Mouse (Mus musculus) layer of hippocampus, adult 2 months (tissue): ENCODE measurements around the gene Prpf38b. TPM values are rescaled to one million over a fixed set of nuclear protein-coding genes. Genes with fewer than 3 reads are reported as not detected.
"Not testable (repeated sequence)": the region's sequence is repeated elsewhere in the genome, so short reads cannot be mapped to it uniquely, and the experiment has no call there.

ENCODE experiments used
- DNase-seq, 2 experiments: peaks; one replicate each; pipeline ENCODE4 v3.0.0; 2022; ENCODE audit warnings: low spot score in 2 of 2
- H3K27ac ChIP-seq: fragments of 200-600 bp; 2 replicates; pipeline ENCODE4 v1.8.1; 2022
- H3K4me3 ChIP-seq: fragments of 200-600 bp; 2 replicates; pipeline ENCODE4 v1.8.1; 2022; ENCODE audit warnings: mild to moderate bottlenecking
- CTCF ChIP-seq: fragments of 200-600 bp; conservative IDR thresholded peaks from 2 replicates; pipeline ENCODE4 v1.8.1; 2022; ENCODE audit warnings: antibody characterized with exemption, mild to moderate bottlenecking, moderate library complexity
- total RNA-seq, 2 experiments: library from RNA; stranded (reverse); gene quantifications; 2 replicates each; pipeline ENCODE4 v1.2.3; 2021

The Prpf38b gene
- total RNA-seq, 2 experiments from 2014 or later = 51.9 to 53.1 TPM

DNA sequence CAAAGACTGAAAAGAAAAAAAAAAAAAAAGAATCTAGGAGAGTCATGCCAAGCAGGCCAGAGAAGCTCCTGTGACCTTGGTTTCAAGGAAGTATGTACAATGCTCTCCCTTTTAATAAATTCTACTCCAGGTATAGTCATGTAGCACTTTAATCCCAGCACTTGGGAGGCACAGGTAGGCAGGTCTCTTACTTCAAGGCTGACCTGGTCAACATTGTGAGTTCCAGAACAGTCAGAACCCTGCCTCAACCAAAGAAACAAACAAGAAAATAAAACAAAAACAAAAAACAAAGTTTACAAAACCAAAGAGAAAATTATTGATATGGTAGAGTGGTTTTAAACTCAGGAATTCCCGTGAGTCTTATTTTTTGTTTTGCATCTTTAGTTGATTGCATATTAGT lies 21.6 kb downstream of the Prpf38b start, which contains the start of gene Fndc7:
Gene Fndc7 (minus strand): TSS at position 101 of the 400 bp plus-strand sequence.
- no peak within 1 kb of the TSS for H3K4me3 ChIP-seq
- no peak for TF ChIP-seq CTCF
- DNase-seq = no peak
- H3K27ac ChIP-seq = no peak within 1 kb of the TSS

DNA sequence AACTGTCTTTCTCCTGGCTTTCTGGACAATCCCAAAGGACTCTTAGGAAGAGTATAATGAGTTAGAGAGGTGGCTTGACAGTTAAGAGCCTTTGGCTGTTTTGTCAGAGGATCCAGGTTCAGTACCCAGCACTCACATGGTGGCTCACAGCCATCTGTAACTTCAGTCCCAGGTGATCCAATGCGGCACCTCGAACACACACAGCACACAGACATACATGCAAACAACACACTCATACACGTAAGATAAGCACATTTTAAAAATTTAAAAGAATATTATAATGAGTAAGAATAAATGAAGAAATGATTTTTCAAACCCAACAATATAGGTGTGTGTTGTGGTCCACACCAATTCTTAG lies 23.9 kb downstream of the Prpf38b start:
- no peak for TF ChIP-seq CTCF
- Histone ChIP-seq H3K27ac (no peak overlapping the region), H3K4me3 (no peak overlapping the region)
- DNase-seq = no peak

DNA sequence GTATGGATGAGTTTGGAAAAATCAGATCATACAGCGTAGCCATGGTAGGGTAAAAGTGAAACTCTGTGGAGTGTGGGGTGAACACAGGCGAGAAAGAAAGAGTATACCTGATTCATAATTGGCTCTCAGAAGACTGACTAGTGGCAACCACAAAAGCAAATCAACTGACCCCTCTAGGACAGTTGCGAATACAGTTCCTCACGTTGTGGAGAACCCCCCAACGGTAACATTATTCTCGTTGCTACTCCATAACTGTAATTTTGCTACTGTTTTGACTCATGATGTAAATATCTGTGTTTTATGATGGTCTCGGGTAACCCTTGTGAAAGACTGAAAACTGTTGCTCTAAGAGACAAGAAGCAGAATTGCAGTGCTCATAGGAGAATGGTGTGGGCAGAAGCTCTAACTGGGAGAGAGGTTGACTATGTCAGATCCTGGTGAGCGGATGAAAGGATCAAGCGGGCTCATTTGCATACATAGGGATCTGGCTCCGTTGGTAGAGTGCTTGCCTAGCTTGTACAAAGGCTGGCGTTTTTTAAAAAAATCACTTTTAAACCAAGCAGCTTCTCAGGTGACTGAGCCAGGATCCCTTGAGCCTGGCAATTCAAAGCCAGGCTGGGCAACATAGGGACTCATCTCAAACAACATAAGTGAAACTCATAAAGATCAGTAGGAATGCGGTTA lies 24.5 kb downstream of the Prpf38b start:
- no peak for DNase-seq
- Histone ChIP-seq H3K4me3 (no peak overlapping the region), H3K27ac (no peak overlapping the region)
- no peak for TF ChIP-seq CTCF

DNA sequence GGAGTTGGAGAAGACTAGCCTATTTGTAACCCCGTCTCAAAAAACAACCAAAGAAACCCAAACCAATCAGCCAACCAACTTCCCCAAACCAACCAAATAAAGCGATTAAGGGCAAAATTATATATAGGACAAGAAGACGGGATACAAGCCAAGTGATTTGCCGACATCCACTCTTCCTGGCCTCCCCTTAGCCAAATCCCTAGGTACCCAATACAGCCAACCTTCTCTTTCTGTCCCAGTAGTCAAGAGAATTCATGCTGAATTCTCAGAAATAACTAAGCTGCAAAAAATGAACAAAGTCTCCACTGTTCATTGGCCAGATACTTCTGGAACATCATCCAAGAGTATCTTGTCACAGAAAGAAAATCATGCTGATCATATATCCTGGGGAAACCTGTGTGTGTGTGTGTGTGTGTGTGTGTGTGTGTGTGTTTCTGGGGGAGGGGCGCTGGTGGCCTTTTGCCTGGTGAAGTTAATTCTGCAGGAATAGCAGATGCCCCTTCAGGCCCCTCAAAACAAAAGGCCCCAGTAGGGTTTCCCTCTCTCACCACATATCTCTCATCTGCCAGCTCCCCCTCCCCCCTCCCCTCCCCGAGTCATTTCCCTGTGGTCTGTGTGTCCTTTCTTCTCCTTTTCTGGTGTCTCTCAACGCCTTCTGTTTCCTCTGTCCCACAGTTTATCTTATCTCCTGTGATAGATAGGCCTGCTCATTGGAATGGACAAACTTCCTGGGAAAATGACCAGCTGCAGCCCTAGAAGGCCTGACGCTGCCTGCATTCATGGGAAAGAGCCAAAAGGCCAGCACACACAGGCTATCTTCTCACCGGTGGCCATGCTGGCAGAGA lies 25.6 kb downstream of the Prpf38b start:
- H3K27ac ChIP-seq = no peak overlapping the region
- DNase-seq = no peak
- no peak for TF ChIP-seq CTCF
- no peak overlapping the region for H3K4me3 ChIP-seq

DNA sequence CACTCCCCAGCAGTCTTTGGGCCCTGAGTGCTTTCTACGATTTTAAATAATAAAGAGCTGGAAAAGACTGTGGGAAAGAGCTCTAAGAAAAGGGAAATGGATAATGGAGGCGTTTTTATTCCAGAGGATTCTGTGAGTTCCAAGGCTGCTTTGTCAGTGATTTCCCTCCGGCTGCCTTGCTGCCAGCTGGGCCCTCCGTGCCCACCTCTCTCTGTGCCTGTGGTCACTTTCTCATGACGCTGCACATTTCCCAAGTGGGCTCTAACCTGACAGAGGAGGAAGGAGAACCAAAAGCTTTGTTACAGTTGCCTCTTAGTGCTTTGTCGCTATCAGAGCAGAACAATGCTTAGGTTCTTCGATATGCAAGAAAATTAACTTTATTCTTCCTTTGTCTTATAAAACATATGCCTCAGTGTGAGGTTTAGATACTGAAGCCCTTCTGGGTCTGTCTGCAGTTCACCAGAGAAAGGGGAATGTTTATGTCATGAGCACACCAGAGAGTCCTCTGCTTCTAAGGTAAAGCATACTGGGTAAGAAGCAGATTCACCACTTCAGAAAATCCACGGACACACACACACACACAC lies 26.7 kb downstream of the Prpf38b start:
- Histone ChIP-seq H3K4me3 (no peak overlapping the region), H3K27ac (no peak overlapping the region; the same call in 1 of the 2 replicates)
- no peak for TF ChIP-seq CTCF
- DNase-seq = no peak

DNA sequence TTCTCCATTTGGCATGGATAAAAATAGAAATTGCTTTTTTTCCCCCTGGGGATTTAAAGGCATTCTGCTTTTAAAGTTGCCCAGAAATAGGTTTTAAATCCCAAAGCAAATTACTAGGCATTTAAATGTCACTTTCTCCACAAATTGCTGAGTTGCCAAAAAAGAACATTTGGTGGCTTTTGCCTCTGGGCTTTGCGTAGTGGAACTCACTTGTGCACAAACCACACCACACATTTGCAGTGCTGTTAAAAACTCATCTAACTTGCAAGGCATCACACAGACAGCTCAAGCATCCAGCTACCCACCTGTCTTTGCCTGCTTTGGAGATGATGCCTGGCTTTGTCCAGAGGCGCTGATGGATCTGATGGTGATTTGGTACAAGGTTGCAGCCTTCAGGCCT lies 28.5 kb downstream of the Prpf38b start:
- peak overlapping the region; percentile 74; the same call in 1 of the 2 replicates for H3K27ac ChIP-seq
- H3K4me3 ChIP-seq = no peak overlapping the region
- no peak for TF ChIP-seq CTCF
- no peak for DNase-seq

DNA sequence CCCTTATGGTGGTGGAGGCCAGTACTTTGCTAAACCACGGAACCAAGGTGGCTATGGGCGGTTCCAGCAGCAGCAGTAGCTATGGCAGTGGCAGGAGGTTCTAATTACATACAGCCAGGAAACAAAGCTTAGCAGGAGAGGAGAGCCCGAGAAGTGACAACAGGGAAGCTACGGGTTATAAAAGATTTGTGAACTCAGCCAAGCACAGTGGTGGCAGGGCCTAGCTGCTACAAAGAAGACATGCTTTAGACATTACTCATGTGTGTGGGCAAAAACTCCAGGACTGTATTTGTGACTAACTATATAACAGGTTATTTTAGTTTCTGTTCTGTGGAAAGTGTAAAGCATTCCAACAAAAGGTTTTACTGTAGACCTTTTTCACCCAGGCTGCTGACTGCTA lies 29.7 kb downstream of the Prpf38b start:
- peak overlapping the region; percentile 76 for H3K27ac ChIP-seq
- DNase-seq, H3K4me3 ChIP-seq: not testable (repeated sequence)

DNA sequence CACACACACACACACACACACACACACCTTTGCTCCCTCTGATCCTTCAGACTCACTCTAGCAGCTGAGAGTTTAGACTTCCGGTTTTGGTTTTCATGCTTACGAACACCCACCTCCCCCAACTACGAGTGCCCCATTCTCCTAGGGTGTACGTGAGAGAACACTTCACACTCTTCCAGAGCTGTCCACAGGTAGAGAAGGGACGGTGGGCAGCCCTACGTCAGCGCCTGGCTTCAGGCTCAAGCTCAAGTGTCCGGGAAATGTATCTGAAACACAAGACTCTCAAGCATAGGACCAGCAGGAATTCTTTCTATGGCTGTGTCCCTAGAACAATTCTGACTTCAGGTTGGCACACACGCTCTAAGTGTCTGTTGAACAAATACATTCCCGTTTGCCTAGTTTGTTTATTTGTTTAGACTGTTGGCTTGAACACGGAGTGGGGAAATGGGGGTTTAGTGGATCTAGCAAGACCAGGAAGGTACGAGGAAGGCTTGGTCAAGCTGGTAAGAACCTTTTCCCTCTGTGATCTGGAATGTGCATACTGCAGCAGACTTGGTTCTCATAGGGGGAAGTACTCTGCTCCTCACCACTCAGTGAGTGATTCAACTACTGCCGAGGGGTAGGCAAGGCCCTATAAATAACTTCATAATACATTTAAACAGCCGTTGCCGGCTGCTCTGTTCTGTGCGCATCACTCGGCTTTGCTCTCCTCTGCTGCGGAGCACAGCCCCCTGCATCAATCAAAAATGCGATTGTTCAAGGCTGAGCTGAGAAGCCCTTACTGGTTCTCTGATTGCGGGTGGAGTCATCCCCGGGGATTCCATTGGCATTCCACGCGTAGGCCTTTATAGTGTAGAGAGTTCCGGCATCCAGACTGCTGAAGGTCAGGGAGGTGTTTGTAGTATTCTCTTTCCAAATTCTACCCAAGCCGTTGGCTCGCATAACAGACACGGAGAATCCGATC lies 30.7 kb downstream of the Prpf38b start:
- DNase-seq = peak; percentile 39 to 58
- H3K27ac ChIP-seq = peak overlapping the region; percentile 76

DNA sequence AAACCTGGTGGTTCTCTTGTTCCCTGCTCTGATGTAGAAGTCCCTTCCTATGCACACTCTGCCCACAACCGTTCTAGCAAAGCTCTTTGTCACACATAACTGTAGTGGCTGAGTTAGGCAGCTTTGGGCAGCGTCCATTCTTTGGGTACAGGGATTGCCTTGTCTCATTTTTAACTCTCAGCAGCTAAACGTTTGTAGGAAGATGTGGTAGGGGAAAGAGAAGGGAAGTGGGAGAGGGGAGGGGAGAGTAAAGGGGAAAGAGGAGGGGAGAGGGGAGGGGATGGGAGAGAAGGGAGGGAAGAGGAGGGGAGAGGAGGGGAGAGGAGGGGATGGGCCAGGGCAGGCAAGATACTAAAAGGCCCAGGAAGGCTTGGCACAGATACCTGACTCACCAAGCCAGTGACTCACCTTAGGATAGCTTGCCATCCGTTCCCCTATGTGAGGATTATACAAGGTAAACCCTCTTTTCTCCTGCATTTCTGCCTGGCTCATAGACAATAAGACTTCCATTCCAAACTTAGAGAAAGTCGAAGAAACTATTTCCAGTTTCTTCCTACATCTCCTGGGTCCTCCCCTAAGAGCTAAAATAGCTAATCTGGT lies 31.6 kb downstream of the Prpf38b start:
- DNase-seq = no peak
- no peak overlapping the region for H3K4me3 ChIP-seq
- no peak overlapping the region for H3K27ac ChIP-seq
- TF ChIP-seq CTCF = no peak

More for the DNA sequence above, 30.7 kb downstream of the Prpf38b start:
- no peak overlapping the region; the same call in 1 of the 2 replicates for H3K4me3 ChIP-seq
- no peak for TF ChIP-seq CTCF

DNA sequence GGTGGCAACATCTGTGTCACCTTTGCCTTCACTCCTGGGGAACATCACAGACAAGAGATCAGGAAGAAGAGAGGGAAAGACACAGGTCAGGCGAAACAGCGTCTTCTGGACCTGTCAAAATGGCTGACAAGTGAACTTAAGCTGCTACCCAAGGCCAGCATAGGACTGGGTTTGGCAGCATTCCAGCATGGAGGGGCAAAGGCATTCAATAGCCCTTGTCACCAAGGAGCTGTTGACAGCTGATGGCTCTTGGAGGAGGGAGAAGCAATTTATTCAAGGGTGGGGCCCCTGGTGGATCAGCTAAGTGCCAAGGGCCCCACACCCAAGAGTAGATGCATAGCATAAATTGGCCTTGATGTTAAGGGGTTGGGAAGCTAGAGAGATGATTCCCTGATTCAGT lies 32.4 kb downstream of the Prpf38b start:
- H3K4me3 ChIP-seq = no peak overlapping the region

DNA sequence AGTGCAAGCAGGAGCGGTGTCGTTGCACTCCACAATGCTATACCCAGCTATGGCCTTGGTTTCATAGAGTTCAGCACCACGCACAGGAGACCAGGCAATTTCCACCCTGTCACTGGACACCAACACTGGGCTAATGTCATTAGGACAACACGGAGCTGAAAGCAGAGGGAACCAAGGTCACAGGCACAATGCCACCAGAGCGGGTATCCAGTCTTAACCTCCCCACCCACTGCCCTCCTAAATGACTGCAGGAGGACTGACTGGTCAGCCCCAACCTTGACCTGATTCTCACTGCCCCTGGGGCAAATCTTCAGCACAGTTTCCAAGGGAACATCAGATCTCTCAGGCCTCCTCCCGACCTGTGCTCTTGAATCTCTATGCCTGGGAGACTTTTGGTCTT lies 40.9 kb downstream of the Prpf38b start:
- Histone ChIP-seq H3K27ac (no peak overlapping the region), H3K4me3 (no peak overlapping the region)
- no peak for TF ChIP-seq CTCF
- DNase-seq = no peak

More for the DNA sequence above, 32.4 kb downstream of the Prpf38b start:
- TF ChIP-seq CTCF = no peak
- no peak overlapping the region for H3K27ac ChIP-seq
- DNase-seq = no peak

DNA sequence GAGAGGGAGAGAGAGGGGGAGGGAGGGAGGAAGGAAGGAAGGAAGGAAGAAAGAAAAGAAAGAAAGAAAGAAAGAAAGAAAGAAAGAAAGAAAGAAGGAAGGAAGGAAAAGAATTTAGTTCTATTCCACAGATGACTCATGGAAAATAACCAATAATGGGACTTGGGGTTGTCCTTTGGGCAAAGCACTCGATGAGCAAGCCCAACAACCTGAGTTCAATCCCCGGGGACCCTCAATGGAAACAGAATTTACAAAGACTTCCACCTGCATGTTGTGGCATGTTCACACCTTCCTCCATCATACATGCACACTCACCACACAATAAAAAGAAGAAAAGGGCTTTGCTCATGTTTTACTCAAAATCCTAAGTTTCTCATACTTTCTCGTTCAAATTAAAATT lies 44.1 kb downstream of the Prpf38b start:
- no peak for DNase-seq
- no peak overlapping the region for H3K27ac ChIP-seq
- no peak for TF ChIP-seq CTCF

More for the DNA sequence above, 44.1 kb downstream of the Prpf38b start:
- H3K4me3 ChIP-seq = no peak overlapping the region
